Mouse (Mus musculus) large intestine, adult 2 months (tissue): ENCODE data around the gene Vmn1r3. TPM values are rescaled to one million over a fixed set of nuclear protein-coding genes. Genes with fewer than 3 reads are reported as not detected.
"Not testable (repeated sequence)": the region's sequence is repeated elsewhere in the genome, so short reads cannot be mapped to it uniquely, and the experiment has no call there.

Experiments used
- DNase-seq: peaks from one replicate; pipeline ENCODE4 v3.0.0-alpha.2; 2012; ENCODE audit warnings: low read depth, low spot score
- WGBS: fragments of 180-500 bp; shearing (Covaris S2); methylation state at CpG from one replicate; pipeline ENCODE4 v1.1.7; 2018; 5-methylcytosine and 5-hydroxymethylcytosine counted together
- polyA plus RNA-seq: library from polyadenylated mRNA; depleted of rRNA; stranded (reverse); fragments of >200 nt; gene quantifications from 2 replicates; pipeline ENCODE4 v1.2.3, GENCODE M21; 2012; rRNA removed

Vmn1r3 gene
- not detected in 2 replicates for polyA plus RNA-seq

GRCm38 (mm10) chr4:3185258-3185657 lies at the start of gene Vmn1r3:
Gene Vmn1r3 (minus strand): TSS chr4:3185358.
- 84% methylated on average over 1 of the region's 1 CpGs for WGBS
- not testable (repeated sequence) for DNase-seq

- WGBS: 56% methylated on average over 6 of the region's 6 CpGs
- DNase-seq: no peak
Measured at GRCm38 (mm10) chr4:3232053-3232452, 46.9 kb upstream of the Vmn1r3 start.

GRCm38 (mm10) chr4:3230908-3231684 lies 45.9 kb upstream of the Vmn1r3 start:
- WGBS: 5% methylated on average over 39 of the region's 48 CpGs
- no peak for DNase-seq

GRCm38 (mm10) chr4:3229532-3229931 lies 44.4 kb upstream of the Vmn1r3 start:
- DNase-seq: no peak
- WGBS: 64% methylated on average over 4 of the region's 4 CpGs

GRCm38 (mm10) chr4:3228476-3228875 lies 43.3 kb upstream of the Vmn1r3 start:
- 62% methylated on average over 4 of the region's 4 CpGs for WGBS
- DNase-seq: no peak

- DNase-seq: no peak
- 66% methylated on average over 5 of the region's 5 CpGs for WGBS
Measured at GRCm38 (mm10) chr4:3227751-3228150, 42.6 kb upstream of the Vmn1r3 start.

- no peak for DNase-seq
- 65% methylated on average over 3 of the region's 3 CpGs for whole genome bisulfite sequencing
Measured at GRCm38 (mm10) chr4:3226488-3226887, 41.3 kb upstream of the Vmn1r3 start.

- DNase-seq: not testable (repeated sequence)
- WGBS: 62% methylated on average over 3 of the region's 3 CpGs
Measured at GRCm38 (mm10) chr4:3225416-3225815, 40.3 kb upstream of the Vmn1r3 start.

GRCm38 (mm10) chr4:3224848-3225247 lies 39.7 kb upstream of the Vmn1r3 start:
- DNase-seq: not testable (repeated sequence)
- WGBS: 53% methylated on average over 3 of the region's 3 CpGs

GRCm38 (mm10) chr4:3223483-3224209 lies 38.5 kb upstream of the Vmn1r3 start:
- WGBS: 36% methylated on average over 7 of the region's 9 CpGs
- DNase-seq: not testable (repeated sequence)

- 53% methylated on average over 2 of the region's 2 CpGs for WGBS
Measured at GRCm38 (mm10) chr4:3216382-3216781, 31.2 kb upstream of the Vmn1r3 start.

GRCm38 (mm10) chr4:3213349-3213748 lies 28.2 kb upstream of the Vmn1r3 start:
- WGBS: 52% methylated on average over 4 of the region's 4 CpGs
- DNase-seq: not testable (repeated sequence)

More at GRCm38 (mm10) chr4:3216382-3216781, 31.2 kb upstream of the Vmn1r3 start:
- DNase-seq: not testable (repeated sequence)

GRCm38 (mm10) chr4:3209643-3210217 lies 24.6 kb upstream of the Vmn1r3 start:
- DNase-seq: not testable (repeated sequence)
- 10% methylated on average over 1 of the region's 1 CpGs for WGBS

- WGBS: 90% methylated on average over 10 of the region's 10 CpGs
- not testable (repeated sequence) for DNase-seq
Measured at GRCm38 (mm10) chr4:3176746-3177490, 8.2 kb downstream of the Vmn1r3 start.

- 90% methylated on average over 6 of the region's 6 CpGs for WGBS
- DNase-seq: not testable (repeated sequence)
Measured at GRCm38 (mm10) chr4:3176195-3176594, 9.0 kb downstream of the Vmn1r3 start.

GRCm38 (mm10) chr4:3175756-3176155 lies 9.4 kb downstream of the Vmn1r3 start:
- not testable (repeated sequence) for DNase-seq
- 90% methylated on average over 7 of the region's 8 CpGs for WGBS

GRCm38 (mm10) chr4:3174586-3174985 lies 10.6 kb downstream of the Vmn1r3 start:
- 81% methylated on average over 4 of the region's 4 CpGs for WGBS
- DNase-seq: not testable (repeated sequence)

- DNase-seq: not testable (repeated sequence)
- WGBS: no CpG with 5 or more reads among the region's 1 CpGs
Measured at GRCm38 (mm10) chr4:3167020-3167419, 18.1 kb downstream of the Vmn1r3 start, which contains the start of gene Vmn1r2. Gene Vmn1r2 (plus strand): TSS chr4:3167320.

GRCm38 (mm10) chr4:3165046-3165445 lies 20.1 kb downstream of the Vmn1r3 start:
- WGBS: 90% methylated on average over 4 of the region's 4 CpGs
- no peak for DNase-seq

GRCm38 (mm10) chr4:3164429-3164828 lies 20.7 kb downstream of the Vmn1r3 start:
- not testable (repeated sequence) for DNase-seq
